Comparison of ENCODE assay signal across 10 mouse cellular contexts in genomic region chr11:29546762-29547161, GRCm38 (mm10). TPM values are rescaled to one million over a fixed set of nuclear protein-coding genes. Genes with fewer than 3 reads are reported as not detected.
DNase-seq lines count a peak whose midpoint lies in the region; ATAC-seq and TF ChIP-seq lines count a peak whose summit lies in the region.
"Had no signal": no experiment of that assay in that cellular context is flagged by ENCODE, and none has a peak within 500 bp of the region (broad histone marks: within the 10 kb centered on the region; RNA-seq: fewer than 3 reads in every experiment).

No protein-coding gene starts in this region.

- peaks cover 4% of the 10 kb centered on the region; the same call in 1 of the 2 replicates for H3K4me1 ChIP-seq in heart, embryonic 11.5 days (ENCODE audit: control insufficient read depth, insufficient read depth, low read length)
- H3K4me1 ChIP-seq in CH12.LX (ENCODE audit: control insufficient read depth in 1 of 2, insufficient read depth in 2 of 2): peaks cover 4 to 45% of the 10 kb centered on the region in 2 experiments; a peak in 3 of 4 replicates
- peaks cover 15% of the 10 kb centered on the region for H3K4me1 ChIP-seq in forebrain, embryonic 15.5 days
- H3K4me1 ChIP-seq in liver, embryonic 15.5 days (replicated peaks): peaks cover 20% of the 10 kb centered on the region

- H3K27me3 ChIP-seq in heart, embryonic 11.5 days (ENCODE audit: control insufficient read depth, insufficient read depth, low read length): no peaks in the 10 kb centered on the region
- H3K27me3 ChIP-seq in CH12.LX (replicated peaks): no peaks in the 10 kb centered on the region
- no peaks in the 10 kb centered on the region for H3K27me3 ChIP-seq in forebrain, embryonic 15.5 days
- H3K27me3 ChIP-seq in liver, embryonic 15.5 days: no peaks in the 10 kb centered on the region

- dilution Hi-C loops in CH12.LX (cut with MboI; ENCODE audit: extremely low pct_ligation_motif_present, extremely low pct_unique_long_range_greater_than_20kb, low sequenced_read_pairs): no loop called here

- TF ChIP-seq EP300 in CH12.LX (IDR thresholded peaks at IDR 0.05; ENCODE audit: low read length): no peak

- H3K79me2 ChIP-seq in CH12.LX (replicated peaks; ENCODE audit: control insufficient read depth, extremely low read depth, insufficient read depth, poor library complexity, severe bottlenecking): peaks cover 35% of the 10 kb centered on the region

- WGBS in heart, embryonic 11.5 days (ENCODE audit: insufficient replicate concordance): 17% methylated on average over 2 of the region's 2 CpGs
- WGBS in forebrain, embryonic 15.5 days: 25% methylated on average over 2 of the region's 2 CpGs
- WGBS in liver, embryonic 15.5 days (ENCODE audit: insufficient replicate concordance): 4% methylated on average over 2 of the region's 2 CpGs

- no peaks in the 10 kb centered on the region for H3K9me3 ChIP-seq in heart, embryonic 11.5 days (replicated peaks; ENCODE audit: control insufficient read depth, low read length)
- no peaks in the 10 kb centered on the region for H3K9me3 ChIP-seq in CH12.LX (replicated peaks; ENCODE audit: low read length)
- no peaks in the 10 kb centered on the region for H3K9me3 ChIP-seq in forebrain, embryonic 15.5 days
- H3K9me3 ChIP-seq in liver, embryonic 15.5 days (replicated peaks): no peaks in the 10 kb centered on the region

- TF ChIP-seq POLR2A in CH12.LX (IDR thresholded peaks at IDR 0.05; ENCODE audit: low read depth, low read length): no peak

- peak overlapping the region; percentile 73 for H3K4me2 ChIP-seq in heart, embryonic 11.5 days
- H3K4me2 ChIP-seq in CH12.LX (ENCODE audit: insufficient read depth, low read depth, poor library complexity, severe bottlenecking): peak overlapping the region; percentile 99
- peak overlapping the region; percentile 74 for H3K4me2 ChIP-seq in forebrain, embryonic 15.5 days (replicated peaks)
- peak overlapping the region; percentile 78 for H3K4me2 ChIP-seq in liver, embryonic 15.5 days

- TF ChIP-seq RAD21 in CH12.LX (IDR thresholded peaks at IDR 0.05; ENCODE audit: low read depth, low read length): no peak

- in situ Hi-C loops in CH12.LX (cut with MboI; ENCODE audit: low pct_ligation_motif_present, low pct_unique_long_range_greater_than_20kb, low sequenced_read_pairs): loop anchor here (5.0 to 25.0 kb wide), 3 partner anchors 146 to 338 kb away; partner anchors contain the start of gene Rtn4

- peaks cover 21% of the 10 kb centered on the region for H3K36me3 ChIP-seq in heart, embryonic 11.5 days (ENCODE audit: control insufficient read depth, insufficient read depth, low read length)
- H3K36me3 ChIP-seq in CH12.LX (replicated peaks in 1 of 2; ENCODE audit: control insufficient read depth in 1 of 2, insufficient read depth in 1 of 2, low read length in 1 of 2): peaks cover 28 to 40% of the 10 kb centered on the region in 2 experiments
- peaks cover 38% of the 10 kb centered on the region for H3K36me3 ChIP-seq in forebrain, embryonic 15.5 days
- peaks cover 45% of the 10 kb centered on the region for H3K36me3 ChIP-seq in liver, embryonic 15.5 days (replicated peaks)

- no peak for ATAC-seq in heart, embryonic 11.5 days (replicated peaks; ENCODE audit: insufficient number of reproducible peaks, low FRiP score, low TSS enrichment)
- no peak for ATAC-seq in forebrain, embryonic 15.5 days (replicated peaks)
- ATAC-seq in liver, embryonic 15.5 days (ENCODE audit: insufficient read depth): no peak

- intact Hi-C loops in left cerebral cortex, postnatal 25 days (cut with DNase I): loop anchor here (1.0 to 5.0 kb wide), 2 partner anchors 147 to 481 kb away; partner anchors contain the start of gene Eml6

- no peak for TF ChIP-seq CTCF in CH12.LX (conservative IDR thresholded peaks at IDR 0.05 in 1 of 2, IDR thresholded peaks at IDR 0.05 in 1 of 2; ENCODE audit: low read depth in 2 of 2, low read length in 2 of 2)

- H3K27ac ChIP-seq in heart, embryonic 11.5 days (ENCODE audit: low read depth, low read length): peak overlapping the region; percentile 76; the same call in 1 of the 2 replicates
- H3K27ac ChIP-seq in CH12.LX (ENCODE audit: insufficient read depth, low read depth): peak overlapping the region; percentile 24; the same call in 1 of the 2 replicates
- no peak overlapping the region for H3K27ac ChIP-seq in forebrain, embryonic 15.5 days (replicated peaks)
- H3K27ac ChIP-seq in liver, embryonic 15.5 days (replicated peaks): peak overlapping the region; percentile 88

- no peak for DNase-seq in heart, adult 11 months
- no peak for DNase-seq in CH12.LX (ENCODE audit: extremely low read depth)
- no peak for DNase-seq in left cerebral cortex, postnatal 25 days (ENCODE audit: low spot score in 2 of 2)
- no peak for DNase-seq in cerebellum, postnatal 10 days
- DNase-seq in thymus, adult 18-20 months: no peak
- DNase-seq: embryo, embryonic 11 days; thymus, postnatal 14 days had no signal

- H3K9ac ChIP-seq in heart, embryonic 11.5 days (ENCODE audit: low read depth, low read length): peak overlapping the region; percentile 92
- H3K9ac ChIP-seq in CH12.LX (ENCODE audit: insufficient read depth, low read depth): peak overlapping the region; percentile 98
- H3K9ac ChIP-seq in forebrain, embryonic 15.5 days (replicated peaks): peak overlapping the region; percentile 85
- H3K9ac ChIP-seq in liver, embryonic 15.5 days: peak overlapping the region; percentile 81

- peak overlapping the region; percentile 81 for H3K4me3 ChIP-seq in heart, embryonic 11.5 days (ENCODE audit: low read depth, low read length)
- H3K4me3 ChIP-seq in CH12.LX (replicated peaks in 1 of 3; ENCODE audit: low read depth in 2 of 3, low read length in 2 of 3, poor library complexity in 1 of 3): peak overlapping the region; percentile 73 to 91 (median 81)
- H3K4me3 ChIP-seq in forebrain, embryonic 15.5 days: peak overlapping the region; percentile 81
- peak overlapping the region; percentile 84 for H3K4me3 ChIP-seq in liver, embryonic 15.5 days (replicated peaks)

TF ChIP-seq in CH12.LX, 34 proteins besides CTCF, POLR2A, EP300 and RAD21 (continues in another document):
- TF ChIP-seq USF1 (IDR thresholded peaks at IDR 0.05; ENCODE audit: low read depth, low read length): no peak
- no peak for TF ChIP-seq UBTF (IDR thresholded peaks at IDR 0.05; ENCODE audit: low read depth, low read length)
- no peak for TF ChIP-seq ZKSCAN1 (IDR thresholded peaks at IDR 0.05; ENCODE audit: borderline replicate concordance, low read depth, low read length)
- no peak for TF ChIP-seq ZMIZ1 (IDR thresholded peaks at IDR 0.05; ENCODE audit: low read depth, low read length)
- no peak for TF ChIP-seq MXI1 (IDR thresholded peaks at IDR 0.05; ENCODE audit: low read depth, low read length)
- no peak for TF ChIP-seq TCF12 (IDR thresholded peaks at IDR 0.05; ENCODE audit: low read depth, low read length)
- TF ChIP-seq JUN (IDR thresholded peaks at IDR 0.05; ENCODE audit: insufficient read depth, low read depth, low read length): no peak
- TF ChIP-seq SIN3A (IDR thresholded peaks at IDR 0.05; ENCODE audit: low read length): peak; percentile 19
- no peak for TF ChIP-seq GABPA (IDR thresholded peaks at IDR 0.05; ENCODE audit: insufficient replicate concordance, low read depth, low read length)
- TF ChIP-seq USF2 (conservative IDR thresholded peaks at IDR 0.05; ENCODE audit: low read depth, low read length): no peak
- no peak for TF ChIP-seq KAT2A (IDR thresholded peaks at IDR 0.05; ENCODE audit: insufficient replicate concordance, low read length)
- TF ChIP-seq CHD1 (IDR thresholded peaks at IDR 0.05; ENCODE audit: low read depth, low read length): peak; percentile 12; the same call in 1 of the 2 replicates
- TF ChIP-seq ELF1 (IDR thresholded peaks at IDR 0.05; ENCODE audit: low read depth, low read length): no peak
- no peak for TF ChIP-seq E2F4 (IDR thresholded peaks at IDR 0.05; ENCODE audit: insufficient replicate concordance, low read depth, low read length)

RNA-seq across cellular contexts. Expression of gene Clhc1, which starts 1.0 kb away (rescaled TPM):
- 0.07 and 0.17 TPM in 2 replicates for polyA plus RNA-seq in heart, embryonic 11.5 days (2014; fragmentation: Nextera tagmentation; extraction: Ambion mirVana)
- total RNA-seq in CH12.LX (2012; rRNA removed) (2.6 and 3.9 TPM in 2 replicates), CH12.LX (2014; rRNA removed) (6.5 and 7.4 TPM in 2 replicates)
- polyA plus RNA-seq in CH12.LX (2012; ENCODE audit: insufficient read length, low read depth): 6.1 and 6.3 TPM in 2 replicates
- 0.08 TPM in 1 of 2 replicates, not detected in the other for polyA plus RNA-seq in forebrain, embryonic 15.5 days (2015; fragmentation: Nextera tagmentation; extraction: Ambion mirVana)
- polyA plus RNA-seq in liver, embryonic 15.5 days (2015; fragmentation: Nextera tagmentation; extraction: Ambion mirVana): 0.08 TPM in 1 of 2 replicates, not detected in the other
- under 1 TPM in 1 of 2 experiments, not detected in 1; 0.21 TPM for total RNA-seq in left cerebral cortex, postnatal 25 days (2021)

RNA-seq across cellular contexts. Expression of gene Rps27a, which starts 1.1 kb away (rescaled TPM):
- polyA plus RNA-seq in heart, embryonic 11.5 days (2014; fragmentation: Nextera tagmentation; extraction: Ambion mirVana): 813 and 895 TPM in 2 replicates
- total RNA-seq in CH12.LX (2012; rRNA removed) (2,653 and 2,733 TPM in 2 replicates), CH12.LX (2014; rRNA removed) (3,767 and 3,966 TPM in 2 replicates)
- 2,447 and 2,619 TPM in 2 replicates for polyA plus RNA-seq in CH12.LX (2012; ENCODE audit: insufficient read length, low read depth)
- polyA plus RNA-seq in forebrain, embryonic 15.5 days (2015; fragmentation: Nextera tagmentation; extraction: Ambion mirVana): 649 and 656 TPM in 2 replicates
- polyA plus RNA-seq in liver, embryonic 15.5 days (2015; fragmentation: Nextera tagmentation; extraction: Ambion mirVana): 525 and 582 TPM in 2 replicates
- total RNA-seq in left cerebral cortex, postnatal 25 days (2021): 100 to 1,000 TPM; 433 to 461 TPM

RNA-seq across cellular contexts. Expression of gene Mtif2, which starts 20.6 kb away (rescaled TPM):
- polyA plus RNA-seq in heart, embryonic 11.5 days (2014; fragmentation: Nextera tagmentation; extraction: Ambion mirVana): 32.3 and 33.5 TPM in 2 replicates
- total RNA-seq in CH12.LX (2012; rRNA removed) (38.3 and 41.6 TPM in 2 replicates), CH12.LX (2014; rRNA removed) (68.9 and 84.0 TPM in 2 replicates)
- 41.7 and 47.0 TPM in 2 replicates for polyA plus RNA-seq in CH12.LX (2012; ENCODE audit: insufficient read length, low read depth)
- polyA plus RNA-seq in forebrain, embryonic 15.5 days (2015; fragmentation: Nextera tagmentation; extraction: Ambion mirVana): 60.0 and 62.4 TPM in 2 replicates
- 19.4 and 21.5 TPM in 2 replicates for polyA plus RNA-seq in liver, embryonic 15.5 days (2015; fragmentation: Nextera tagmentation; extraction: Ambion mirVana)
- total RNA-seq in left cerebral cortex, postnatal 25 days (2021): 10 to 100 TPM; 28.7 to 34.3 TPM

RNA-seq across cellular contexts. Expression of gene Prorsd1, which starts 31.9 kb away (rescaled TPM):
- 29.1 and 32.8 TPM in 2 replicates for polyA plus RNA-seq in heart, embryonic 11.5 days (2014; fragmentation: Nextera tagmentation; extraction: Ambion mirVana)
- total RNA-seq in CH12.LX (2012; rRNA removed) (23.8 and 30.9 TPM in 2 replicates), CH12.LX (2014; rRNA removed) (63.9 and 75.7 TPM in 2 replicates)
- polyA plus RNA-seq in CH12.LX (2012; ENCODE audit: insufficient read length, low read depth): 38.4 and 42.4 TPM in 2 replicates
- polyA plus RNA-seq in forebrain, embryonic 15.5 days (2015; fragmentation: Nextera tagmentation; extraction: Ambion mirVana): 8.7 and 9.5 TPM in 2 replicates
- polyA plus RNA-seq in liver, embryonic 15.5 days (2015; fragmentation: Nextera tagmentation; extraction: Ambion mirVana): 15.5 and 17.4 TPM in 2 replicates
- total RNA-seq in left cerebral cortex, postnatal 25 days (2021): 1 to 10 TPM; 1.5 to 3.9 TPM
